Mouse (Mus musculus): Measurements from ENCODE around the gene Dbn1. TPM values are rescaled to one million over a fixed set of nuclear protein-coding genes. Genes with fewer than 3 reads are reported as not detected.

Gene Dbn1
- polyA plus RNA-seq (2012; rRNA removed) = 25.3 and 45.7 TPM in 2 replicates

GRCm38 (mm10) chr13:55487578-55488498 is at the start of gene Dbn1:
Gene Dbn1, minus strand, starts transcription at chr13:55488111.

GRCm38 (mm10) chr13:55536194-55537175 is 48.6 kb upstream of the Dbn1 start, which contains the start of gene Ddx41:
Gene Ddx41, minus strand, starts transcription at chr13:55536658.

GRCm38 (mm10) chr13:55529198-55529915 is 41.4 kb upstream of the Dbn1 start, which contains the start of gene Dok3:
Gene Dok3, minus strand, starts transcription at chr13:55529296.

GRCm38 (mm10) chr13:55513111-55513748 is 25.3 kb upstream of the Dbn1 start, which contains the start of gene Pdlim7:
Gene Pdlim7, minus strand, starts transcription at chr13:55513676.

GRCm38 (mm10) chr13:55464027-55464884 is 23.7 kb downstream of the Dbn1 start, which contains the start of gene Prr7:
Gene Prr7, plus strand, starts transcription at chr13:55464267.

GRCm38 (mm10) chr13:55444937-55445315 is 43.0 kb downstream of the Dbn1 start, which contains the start of gene Grk6:
Gene Grk6, plus strand, starts transcription at chr13:55445072.

GRCm38 (mm10) chr13:55426613-55427012 is 61.3 kb downstream of the Dbn1 start, which contains the start of gene F12:
Gene F12, minus strand, starts transcription at chr13:55426793.

Other genes starting within 250 kb of the Dbn1 start
- gene Prelid1, start 167.6 kb downstream of the Dbn1 start, polyA plus RNA-seq (2012; rRNA removed) = 289 and 320 TPM in 2 replicates
- gene Rab24, start 166.2 kb downstream of the Dbn1 start, polyA plus RNA-seq (2012; rRNA removed) = 34.2 and 43.9 TPM in 2 replicates
- gene Mxd3, start 158.3 kb downstream of the Dbn1 start, polyA plus RNA-seq (2012; rRNA removed) = 5.1 and 5.3 TPM in 2 replicates
- 39.7 and 43.4 TPM in 2 replicates for gene Lman2, start 125.3 kb downstream of the Dbn1 start, polyA plus RNA-seq (2012; rRNA removed)
- 0.81 and 1.3 TPM in 2 replicates for gene Rgs14, start 118.4 kb downstream of the Dbn1 start, polyA plus RNA-seq (2012; rRNA removed)
- 0.05 and 0.14 TPM in 2 replicates for gene Slc34a1, start 89.9 kb downstream of the Dbn1 start, polyA plus RNA-seq (2012; rRNA removed)
- gene Pfn3, start 72.9 kb downstream of the Dbn1 start, polyA plus RNA-seq (2012; rRNA removed) = not detected in 2 replicates
- 0.70 TPM in 1 of 2 replicates, not detected in the other for gene F12, start 61.3 kb downstream of the Dbn1 start, polyA plus RNA-seq (2012; rRNA removed)
- gene Grk6, start 43.0 kb downstream of the Dbn1 start, polyA plus RNA-seq (2012; rRNA removed) = 22.8 and 30.1 TPM in 2 replicates
- gene Prr7, start 23.8 kb downstream of the Dbn1 start, polyA plus RNA-seq (2012; rRNA removed) = 7.2 and 14.2 TPM in 2 replicates
- 151 and 166 TPM in 2 replicates for gene Pdlim7, start 25.6 kb upstream of the Dbn1 start, polyA plus RNA-seq (2012; rRNA removed)
- 4.9 and 8.1 TPM in 2 replicates for gene Dok3, start 41.2 kb upstream of the Dbn1 start, polyA plus RNA-seq (2012; rRNA removed)
- 17.7 and 18.4 TPM in 2 replicates for gene Ddx41, start 48.5 kb upstream of the Dbn1 start, polyA plus RNA-seq (2012; rRNA removed)
- gene Fam193b, start 83.0 kb upstream of the Dbn1 start, polyA plus RNA-seq (2012; rRNA removed) = 42.6 and 47.6 TPM in 2 replicates
- gene Tmed9, start 85.6 kb upstream of the Dbn1 start, polyA plus RNA-seq (2012; rRNA removed) = 35.1 and 36.6 TPM in 2 replicates
- gene B4galt7, start 111.8 kb upstream of the Dbn1 start, polyA plus RNA-seq (2012; rRNA removed) = 8.4 and 8.8 TPM in 2 replicates
- 3.0 and 5.5 TPM in 2 replicates for gene Caml, start 134.9 kb upstream of the Dbn1 start, polyA plus RNA-seq (2012; rRNA removed)
- gene Ddx46, start 146.9 kb upstream of the Dbn1 start, polyA plus RNA-seq (2012; rRNA removed) = 2.4 and 3.5 TPM in 2 replicates
- gene B230219D22Rik, start 205.0 kb upstream of the Dbn1 start, polyA plus RNA-seq (2012; rRNA removed) = 3.6 and 5.1 TPM in 2 replicates
- 13.7 and 20.4 TPM in 2 replicates for gene Txndc15, start 226.5 kb upstream of the Dbn1 start, polyA plus RNA-seq (2012; rRNA removed)
- 10.5 and 14.5 TPM in 2 replicates for gene Pcbd2, start 239.3 kb upstream of the Dbn1 start, polyA plus RNA-seq (2012; rRNA removed)

Measured in stomach, adult 2 months (tissue).